Mouse (Mus musculus): ENCODE measurements around the gene Rpl23a. TPM values are rescaled to one million over a fixed set of nuclear protein-coding genes. Genes with fewer than 3 reads are reported as not detected.
A peak's percentile ranks its signal among the peaks of the same experiment; 100 is the strongest.
"Not testable (repeated sequence)": the region's sequence is repeated elsewhere in the genome, so short reads cannot be mapped to it uniquely, and the experiment has no call there.

Gene Rpl23a
- polyA plus RNA-seq, 1 experiment from 2014 or later: 934 TPM

DNA sequence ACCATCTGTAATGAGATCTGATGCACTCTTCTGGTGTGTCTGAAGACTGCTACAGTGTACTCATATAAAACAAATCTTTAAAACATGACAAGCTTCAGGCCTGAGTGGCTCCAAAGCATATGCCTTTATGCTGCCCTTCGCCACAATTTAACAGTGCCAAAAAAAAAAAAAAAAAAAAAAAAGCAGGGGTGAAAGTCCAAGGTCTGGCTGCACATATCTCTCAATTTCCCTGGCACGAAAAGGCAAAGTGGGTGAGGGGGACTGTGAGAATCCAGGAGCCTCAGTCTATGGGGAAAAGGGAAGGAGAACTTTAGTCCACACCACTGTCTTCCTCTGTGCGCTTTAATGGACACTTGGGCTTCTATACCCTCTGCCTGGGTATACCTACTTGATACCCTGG lies 19.0 kb upstream of the Rpl23a start:
- no peak for ATAC-seq
- H3K27ac ChIP-seq: no peak overlapping the region
- H3K4me3 ChIP-seq (replicated peaks): no peak overlapping the region
- H3K4me2 ChIP-seq (replicated peaks): no peak overlapping the region
- H3K9ac ChIP-seq (replicated peaks): no peak overlapping the region
- H3K9me3 ChIP-seq: no peaks in the 10 kb centered on the region
- H3K27me3 ChIP-seq: no peaks in the 10 kb centered on the region
- H3K36me3 ChIP-seq: peaks cover 46% of the 10 kb centered on the region
- H3K4me1 ChIP-seq (replicated peaks): no peaks in the 10 kb centered on the region
- 94% methylated on average over 3 of the region's 3 CpGs for WGBS

GRCm38 (mm10) chr11:78195101-78195863 lies 11.9 kb upstream of the Rpl23a start:
- ATAC-seq: no peak

GRCm38 (mm10) chr11:78194411-78195100 lies 11.2 kb upstream of the Rpl23a start:
- H3K36me3 ChIP-seq: peaks cover 29% of the 10 kb centered on the region
- H3K4me3 ChIP-seq (replicated peaks): peak overlapping the region; percentile 31
- peaks cover 20% of the 10 kb centered on the region for H3K4me1 ChIP-seq (replicated peaks)
- ATAC-seq: peak; percentile 54; the same call in 1 of the 2 replicates
- H3K4me2 ChIP-seq (replicated peaks): peak overlapping the region; percentile 47
- no peaks in the 10 kb centered on the region for H3K27me3 ChIP-seq
- no peaks in the 10 kb centered on the region for H3K9me3 ChIP-seq
- WGBS: 5% methylated on average over 30 of the region's 30 CpGs
- no peak overlapping the region for H3K27ac ChIP-seq
- peak overlapping the region; percentile 36 for H3K9ac ChIP-seq (replicated peaks)

More at GRCm38 (mm10) chr11:78195101-78195863, 11.9 kb upstream of the Rpl23a start:
- Histone ChIP-seq H3K27ac (no peak overlapping the region), H3K9ac (replicated peaks) (peak overlapping the region; percentile 36; the same call in 1 of the 2 replicates), H3K4me1 (replicated peaks) (peaks cover 12% of the 10 kb centered on the region), H3K4me3 (replicated peaks) (peak overlapping the region; percentile 31), H3K27me3 (no peaks in the 10 kb centered on the region), H3K9me3 (no peaks in the 10 kb centered on the region), H3K36me3 (peaks cover 29% of the 10 kb centered on the region), H3K4me2 (replicated peaks) (peak overlapping the region; percentile 47)
- 55% methylated on average over 23 of the region's 23 CpGs for WGBS

GRCm38 (mm10) chr11:78193113-78193512 lies 9.7 kb upstream of the Rpl23a start, which contains the start of gene Proca1:
TSS of gene Proca1 (plus strand) at chr11:78193392.
- Histone ChIP-seq H3K27ac (no peak within 1 kb of the TSS), H3K4me3 (replicated peaks) (no peak within 1 kb of the TSS), H3K36me3 (peaks cover 29% of the 10 kb centered on the region), H3K27me3 (no peaks in the 10 kb centered on the region), H3K9me3 (no peaks in the 10 kb centered on the region), H3K4me1 (replicated peaks) (peaks cover 26% of the 10 kb centered on the region), H3K9ac (replicated peaks) (no peak within 1 kb of the TSS), H3K4me2 (replicated peaks) (no peak within 1 kb of the TSS)
- 100% methylated on average over 1 of the region's 1 CpGs for WGBS
- no peak for ATAC-seq

DNA sequence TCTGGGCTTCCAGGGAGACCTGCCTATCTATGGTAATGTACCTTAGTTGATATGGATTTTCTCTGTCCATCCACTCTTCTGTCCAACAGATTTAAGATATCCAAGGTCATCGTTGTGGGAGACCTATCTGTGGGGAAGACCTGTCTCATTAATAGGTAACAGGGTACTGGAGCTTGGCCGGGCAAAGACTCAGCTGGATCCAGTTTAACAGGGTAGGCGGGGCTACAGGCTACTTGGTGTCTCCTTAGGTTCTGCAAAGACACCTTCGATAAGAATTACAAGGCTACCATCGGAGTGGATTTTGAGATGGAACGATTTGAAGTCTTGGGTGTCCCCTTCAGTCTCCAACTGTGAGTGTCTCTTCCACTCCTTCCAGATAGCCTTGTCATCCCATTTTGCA lies 6.7 kb upstream of the Rpl23a start:
- peaks cover 29% of the 10 kb centered on the region for H3K36me3 ChIP-seq
- WGBS: 76% methylated on average over 6 of the region's 6 CpGs
- H3K9ac ChIP-seq (replicated peaks): peak overlapping the region; percentile 89; the same call in 1 of the 2 replicates
- peak overlapping the region; percentile 72 for H3K4me2 ChIP-seq (replicated peaks)
- H3K4me3 ChIP-seq (replicated peaks): peak overlapping the region; percentile 71
- H3K9me3 ChIP-seq: no peaks in the 10 kb centered on the region
- peak overlapping the region; percentile 91 for H3K27ac ChIP-seq
- H3K4me1 ChIP-seq (replicated peaks): peaks cover 30% of the 10 kb centered on the region
- ATAC-seq: no peak
- H3K27me3 ChIP-seq: no peaks in the 10 kb centered on the region

- WGBS: under 1% methylated on average over 42 of the region's 42 CpGs
- Histone ChIP-seq H3K27me3 (no peaks in the 10 kb centered on the region), H3K9ac (replicated peaks) (peak overlapping the region; percentile 89), H3K4me2 (replicated peaks) (peak overlapping the region; percentile 72), H3K4me1 (replicated peaks) (peaks cover 24% of the 10 kb centered on the region), H3K9me3 (no peaks in the 10 kb centered on the region), H3K4me3 (replicated peaks) (peak overlapping the region; percentile 71), H3K27ac (peak overlapping the region; percentile 91), H3K36me3 (peaks cover 29% of the 10 kb centered on the region)
- ATAC-seq: peak; percentile 82
These were observed 6.1 kb upstream of the Rpl23a start for GRCm38 (mm10) chr11:78189234-78190040.

- ATAC-seq: peak; percentile 84
- Histone ChIP-seq H3K27ac (peak within 1 kb of the TSS; percentile 91), H3K4me2 (replicated peaks) (peak within 1 kb of the TSS; percentile 72), H3K36me3 (peaks cover 28% of the 10 kb centered on the region), H3K27me3 (no peaks in the 10 kb centered on the region), H3K9ac (replicated peaks) (peak within 1 kb of the TSS; percentile 89), H3K9me3 (no peaks in the 10 kb centered on the region), H3K4me1 (replicated peaks) (peaks cover 26% of the 10 kb centered on the region), H3K4me3 (replicated peaks) (peak within 1 kb of the TSS; percentile 71)
- WGBS: under 1% methylated on average over 73 of the region's 80 CpGs
These were observed 5.2 kb upstream of the Rpl23a start, which contains the start of gene Rab34 for GRCm38 (mm10) chr11:78188331-78189233. TSS of gene Rab34 (plus strand) at chr11:78188430.

DNA sequence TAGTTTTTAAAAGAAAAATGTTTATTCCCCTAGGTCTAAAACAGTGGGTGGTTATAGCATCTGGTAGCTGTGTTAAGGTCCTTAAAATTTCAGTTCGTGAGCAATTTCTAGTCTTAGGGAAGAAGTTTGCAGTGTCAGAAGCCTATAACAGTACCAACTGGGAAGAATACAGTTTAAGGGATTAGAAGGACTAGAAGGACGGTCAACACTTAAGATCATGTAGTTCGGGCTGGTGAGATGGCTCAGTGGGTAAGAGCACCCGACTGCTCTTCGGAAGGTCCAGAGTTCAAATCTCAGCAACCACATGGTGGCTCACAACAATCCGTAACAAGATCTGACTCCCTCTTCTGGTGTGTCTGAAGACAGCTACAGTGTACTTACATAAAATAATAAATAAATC lies 1.3 kb upstream of the Rpl23a start:
- H3K36me3 ChIP-seq: peaks cover 22% of the 10 kb centered on the region
- H3K27me3 ChIP-seq; H3K9me3 ChIP-seq; ATAC-seq; H3K4me3 ChIP-seq (replicated peaks); H3K4me2 ChIP-seq (replicated peaks); H3K9ac ChIP-seq (replicated peaks); H3K27ac ChIP-seq: not testable (repeated sequence)
- peaks cover 45% of the 10 kb centered on the region for H3K4me1 ChIP-seq (replicated peaks)
- 94% methylated on average over 6 of the region's 6 CpGs for WGBS

GRCm38 (mm10) chr11:78183884-78184514 lies 615 bp upstream of the Rpl23a start:
- ATAC-seq: peak; percentile 13; the same call in 1 of the 2 replicates
- Histone ChIP-seq H3K27ac (no peak overlapping the region), H3K9me3 (no peaks in the 10 kb centered on the region), H3K4me3 (replicated peaks) (peak overlapping the region; percentile 81), H3K27me3 (no peaks in the 10 kb centered on the region), H3K4me1 (replicated peaks) (peaks cover 47% of the 10 kb centered on the region), H3K4me2 (replicated peaks) (peak overlapping the region; percentile 44), H3K9ac (replicated peaks) (peak overlapping the region; percentile 41; the same call in 1 of the 2 replicates), H3K36me3 (peaks cover 27% of the 10 kb centered on the region)
- WGBS: 56% methylated on average over 10 of the region's 10 CpGs

- 13% methylated on average over 7 of the region's 7 CpGs for WGBS
- H3K4me1 ChIP-seq (replicated peaks): peaks cover 54% of the 10 kb centered on the region
These were observed 934 bp downstream of the Rpl23a start for GRCm38 (mm10) chr11:78182450-78182849.

More at GRCm38 (mm10) chr11:78182450-78182849, 934 bp downstream of the Rpl23a start:
- no peaks in the 10 kb centered on the region; the same call in 1 of the 2 replicates for H3K27me3 ChIP-seq
- H3K4me2 ChIP-seq (replicated peaks): peak overlapping the region; percentile 77
- peak overlapping the region; percentile 95; the same call in 1 of the 2 replicates for H3K27ac ChIP-seq
- H3K36me3 ChIP-seq: peaks cover 27% of the 10 kb centered on the region
- H3K9me3 ChIP-seq: no peaks in the 10 kb centered on the region
- ATAC-seq: no peak
- H3K4me3 ChIP-seq (replicated peaks): peak overlapping the region; percentile 81
- H3K9ac ChIP-seq (replicated peaks): peak overlapping the region; percentile 90

Measured in midbrain, embryonic 13.5 days (tissue).